Mouse (Mus musculus) liver (tissue): ENCODE measurements around the gene Doxl2.
A peak's percentile ranks its signal among the peaks of the same experiment; 100 is the strongest.
"Not testable (repeated sequence)": the region's sequence is repeated elsewhere in the genome, so short reads cannot be mapped to it uniquely, and the experiment has no call there.

Experiments
- DNase-seq: peaks from one replicate; pipeline ENCODE4 v3.0.0-alpha.2; 2020; ENCODE audit warnings: mixed read lengths

The Doxl2 gene

DNA sequence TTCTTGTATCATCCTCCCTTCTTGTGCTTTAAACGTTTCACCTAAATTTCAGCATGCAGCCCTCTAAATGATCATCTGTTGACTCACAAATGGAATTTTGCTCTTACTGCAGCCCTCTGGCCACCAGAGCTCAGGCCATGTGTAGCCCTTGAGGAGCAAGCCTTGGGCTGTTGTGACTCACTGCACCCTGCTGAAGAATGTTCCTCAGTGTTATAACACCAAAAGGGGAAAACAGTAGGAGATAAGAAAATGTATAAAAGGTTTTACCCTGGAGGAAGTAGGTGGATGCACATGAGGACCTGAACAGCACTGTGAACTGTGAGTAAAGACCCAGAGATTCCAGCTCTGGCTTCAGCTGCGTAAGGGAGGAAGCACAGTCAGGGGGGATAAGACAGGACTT, at the start of gene Doxl2:
TSS of gene Doxl2 (plus strand) at position 301 of the 400 bp plus-strand sequence.
- no peak for DNase-seq

DNA sequence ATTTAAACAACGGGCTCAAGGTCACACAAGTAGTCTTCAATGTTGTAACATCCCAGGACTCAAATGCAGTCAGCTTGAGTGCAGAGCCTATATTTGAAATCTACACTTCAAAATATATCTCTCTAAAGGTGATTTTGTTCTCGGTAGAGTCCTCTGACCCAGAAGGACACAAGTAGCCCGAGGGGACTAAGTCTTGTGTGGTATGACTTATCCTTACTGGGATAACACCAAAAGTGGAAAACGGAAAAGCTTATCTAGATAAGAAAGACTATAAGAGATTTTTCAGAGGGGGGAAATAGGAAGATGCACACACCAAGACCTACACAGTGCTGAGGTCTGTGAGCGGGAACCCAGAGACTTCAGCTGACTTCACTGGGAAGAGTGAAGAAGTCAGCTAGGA, 45.2 kb upstream of the Doxl2 start, which contains the start of gene 1600015I10Rik:
TSS of gene 1600015I10Rik (plus strand) at position 301 of the 400 bp plus-strand sequence.
- DNase-seq, result no peak

DNA sequence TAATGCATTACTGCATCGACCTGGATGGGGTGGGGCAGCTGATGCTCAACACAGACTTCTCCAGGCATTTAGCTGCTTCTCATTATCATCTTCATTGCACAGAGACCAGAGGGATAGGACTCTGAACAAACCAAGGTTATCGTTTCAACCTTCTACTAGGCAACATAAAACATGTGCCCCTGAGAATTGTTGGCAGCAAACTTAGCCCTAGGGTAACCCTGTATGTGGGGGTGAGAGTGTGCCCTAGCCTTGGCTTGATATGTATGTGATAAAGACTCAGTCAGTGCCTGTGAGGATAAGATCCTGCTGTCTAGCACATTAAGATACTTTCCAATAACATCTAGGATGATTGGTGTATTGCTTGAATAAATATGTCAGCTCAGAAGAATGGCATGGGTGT, 25.2 kb upstream of the Doxl2 start:
- no peak for DNase-seq

DNA sequence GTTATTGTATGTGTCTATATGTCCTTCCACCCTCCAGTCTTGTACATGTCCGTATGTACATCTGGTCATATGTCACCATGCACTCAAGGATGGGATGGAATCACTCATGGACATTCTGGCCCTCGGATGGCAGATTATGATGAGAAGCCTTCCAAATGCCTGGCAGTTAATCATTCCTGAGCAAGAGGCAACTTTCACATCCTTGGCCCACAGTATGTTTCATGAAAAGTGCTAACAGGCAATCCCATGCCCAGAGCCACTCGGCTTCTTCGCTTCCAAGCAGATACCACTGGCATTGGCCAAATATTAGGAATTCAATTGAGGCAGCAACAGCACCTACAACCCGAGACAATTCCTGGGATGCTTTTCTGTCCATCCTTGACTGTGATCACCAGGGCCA, 24.1 kb upstream of the Doxl2 start:
- DNase-seq, result no peak

DNA sequence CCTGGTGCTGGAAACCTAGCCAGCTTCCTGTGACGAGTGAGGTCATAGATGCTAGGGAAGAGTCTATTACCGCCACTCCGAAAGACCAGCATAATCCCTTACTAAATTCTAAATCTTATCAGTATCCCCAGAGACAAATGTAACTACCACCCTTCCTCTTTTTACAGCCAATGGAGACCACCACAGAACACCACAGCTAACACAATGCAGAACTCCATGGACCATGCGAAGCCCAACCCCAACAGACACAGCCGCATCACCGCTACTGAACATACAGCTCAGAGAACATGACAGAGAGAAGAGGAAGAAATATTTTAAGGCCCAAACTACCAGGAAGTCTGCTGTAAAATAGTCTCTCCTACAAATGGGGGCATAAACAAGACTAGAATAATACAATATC, 23.1 kb upstream of the Doxl2 start:
- DNase-seq, result no peak

DNA sequence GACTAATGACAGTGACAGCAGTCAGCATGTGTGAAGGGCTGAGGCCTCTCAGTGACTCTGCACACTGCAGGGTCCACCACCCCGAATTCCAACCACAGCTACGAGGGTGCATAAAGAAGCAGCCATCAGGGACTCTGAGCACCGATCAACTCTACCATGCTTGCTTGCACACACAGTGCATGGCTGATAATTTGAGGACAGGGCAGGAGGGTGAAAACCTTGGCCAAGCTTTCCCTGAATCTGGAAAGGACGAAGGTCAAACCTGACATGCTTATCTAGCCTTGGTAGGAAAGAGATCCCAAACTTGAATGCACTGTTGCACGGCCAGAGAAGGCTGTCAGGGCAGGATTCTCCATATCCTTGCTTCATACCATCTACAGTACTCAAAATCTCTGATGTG, 21.5 kb upstream of the Doxl2 start:
- no peak for DNase-seq

DNA sequence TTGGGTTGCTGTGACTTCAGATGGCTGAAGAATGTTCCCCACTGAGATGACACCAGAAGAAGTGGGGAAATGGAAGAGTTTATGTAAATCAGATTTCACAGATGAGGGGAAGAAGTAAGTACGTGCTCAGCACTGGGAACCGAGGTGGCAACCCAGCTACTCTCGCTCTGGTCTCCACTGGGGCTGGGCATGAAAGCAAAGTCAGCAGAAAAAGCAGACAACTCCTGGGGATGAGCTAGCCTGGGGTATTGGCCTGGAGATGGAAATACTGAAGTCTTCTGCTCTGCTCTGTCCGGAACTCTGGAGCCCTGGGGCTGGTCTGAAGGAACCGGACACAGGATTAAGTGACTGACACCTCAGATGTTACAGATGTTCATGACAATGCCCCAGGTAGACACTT, 20.6 kb upstream of the Doxl2 start:
- DNase-seq, result no peak

DNA sequence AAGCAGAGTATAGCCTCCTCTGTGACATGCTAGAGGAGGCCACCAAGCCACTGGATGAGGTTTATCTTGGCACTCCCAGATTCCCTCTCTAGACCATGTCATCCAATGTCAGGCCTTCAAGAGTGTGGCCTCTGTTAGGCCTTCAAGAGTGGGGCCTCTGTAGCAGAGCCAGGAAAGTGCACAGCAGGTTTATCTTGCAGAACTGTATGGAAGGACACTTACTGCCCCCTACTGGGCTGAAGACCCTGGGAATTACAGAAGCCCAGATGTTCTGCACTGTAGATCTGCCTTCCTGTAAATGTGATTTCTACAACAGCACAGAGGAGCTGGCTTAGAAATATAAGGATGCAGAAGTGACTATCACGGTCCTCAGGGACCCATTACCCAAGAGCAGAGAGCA, 19.8 kb upstream of the Doxl2 start:
- peak; percentile 42 for DNase-seq

DNA sequence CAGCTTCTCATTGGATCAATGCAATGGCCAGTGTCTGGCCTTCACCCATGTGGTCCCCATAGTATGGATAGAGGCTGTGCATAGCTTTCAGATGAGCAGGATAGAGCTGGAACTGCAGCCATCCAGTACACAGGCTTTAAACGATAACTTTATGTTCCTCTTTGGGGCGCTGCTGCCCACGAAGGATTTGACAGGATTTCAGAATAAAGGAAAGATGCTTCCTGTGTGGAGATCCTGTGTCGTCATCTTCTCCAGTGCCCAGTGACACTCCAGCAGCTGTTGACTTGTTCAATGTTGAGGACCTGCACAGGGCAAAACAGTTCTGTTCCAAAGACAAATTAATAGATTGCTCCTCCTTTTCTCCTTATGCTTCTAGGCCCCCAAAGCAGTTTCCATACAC, 18.0 kb upstream of the Doxl2 start:
- no peak for DNase-seq

DNA sequence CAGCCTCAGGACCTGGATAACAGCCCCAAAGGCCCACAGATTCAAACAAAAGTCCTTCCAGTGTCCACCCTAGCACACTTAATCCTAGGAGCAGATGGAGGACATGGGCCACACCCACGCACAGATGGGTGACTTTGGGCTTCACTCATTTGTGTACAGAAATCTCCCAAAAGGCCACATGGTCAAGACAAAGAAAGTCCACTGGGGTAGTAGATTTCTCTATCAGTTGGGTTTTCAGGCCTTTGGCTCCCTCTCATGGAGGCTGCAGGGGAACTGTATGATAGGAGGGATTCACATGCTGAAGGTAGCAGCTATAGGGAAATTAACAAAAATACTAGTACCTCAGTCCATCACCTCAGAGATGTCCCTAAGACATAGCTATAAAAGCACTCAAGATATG, 16.7 kb upstream of the Doxl2 start:
- no peak for DNase-seq

DNA sequence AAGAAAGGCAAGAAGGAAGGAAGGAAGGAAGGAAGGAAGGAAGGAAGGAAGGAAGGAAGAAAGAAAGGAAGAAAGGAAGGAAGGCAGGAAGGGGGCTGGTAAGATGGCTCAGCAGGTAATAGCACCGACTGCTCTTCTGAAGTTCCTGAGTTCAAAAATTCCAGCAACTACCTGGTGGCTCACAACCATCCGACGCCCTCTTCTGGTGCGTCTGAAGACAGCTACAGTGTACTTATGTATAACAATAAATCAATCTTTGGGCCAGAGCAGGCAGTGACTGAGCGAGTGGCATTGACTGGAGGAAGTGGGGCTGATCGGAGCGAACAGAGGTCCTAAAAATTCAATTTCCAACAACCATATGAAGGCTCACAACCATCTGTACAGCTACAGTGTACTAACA, 15.6 kb upstream of the Doxl2 start:
- DNase-seq, result not testable (repeated sequence)

DNA sequence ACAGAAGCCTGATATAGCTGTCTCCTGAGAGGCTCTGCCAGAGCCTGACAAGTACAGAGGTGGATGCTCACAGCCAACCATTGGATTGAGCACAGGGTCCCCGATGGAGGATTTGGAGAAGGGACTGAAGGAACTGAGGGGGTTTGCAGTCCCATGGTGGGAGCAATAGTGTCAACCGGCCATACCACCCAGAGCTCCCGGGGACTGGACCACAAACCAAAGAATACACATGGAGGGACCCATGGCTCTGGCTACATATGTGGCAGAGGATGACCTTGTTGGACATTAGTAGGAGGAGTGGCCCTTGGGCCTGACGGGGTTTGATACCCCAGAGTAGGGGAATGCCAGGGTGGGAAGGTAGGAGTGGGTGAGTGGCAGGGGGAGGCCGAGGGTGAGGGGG, 8.1 kb upstream of the Doxl2 start:
- DNase-seq, result not testable (repeated sequence)

DNA sequence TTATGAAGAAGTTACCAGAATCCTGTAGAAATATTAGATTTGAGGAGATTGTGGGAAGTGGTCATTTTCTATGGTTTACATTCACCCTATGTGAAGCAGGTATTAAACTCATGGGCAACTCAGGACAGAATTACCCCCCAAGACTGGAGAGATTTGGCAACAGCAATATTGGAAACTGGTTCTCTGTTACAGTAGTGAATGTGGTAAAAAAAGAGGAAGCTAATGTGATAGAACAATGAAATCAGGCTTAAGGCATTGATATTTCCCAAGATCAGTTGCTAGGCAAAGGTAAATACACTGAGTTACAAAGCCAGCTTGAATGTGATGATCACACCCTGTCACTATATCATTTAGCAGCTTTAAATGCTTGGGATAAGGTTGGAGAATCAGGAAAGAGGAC, 6.9 kb upstream of the Doxl2 start:
- DNase-seq, result no peak

DNA sequence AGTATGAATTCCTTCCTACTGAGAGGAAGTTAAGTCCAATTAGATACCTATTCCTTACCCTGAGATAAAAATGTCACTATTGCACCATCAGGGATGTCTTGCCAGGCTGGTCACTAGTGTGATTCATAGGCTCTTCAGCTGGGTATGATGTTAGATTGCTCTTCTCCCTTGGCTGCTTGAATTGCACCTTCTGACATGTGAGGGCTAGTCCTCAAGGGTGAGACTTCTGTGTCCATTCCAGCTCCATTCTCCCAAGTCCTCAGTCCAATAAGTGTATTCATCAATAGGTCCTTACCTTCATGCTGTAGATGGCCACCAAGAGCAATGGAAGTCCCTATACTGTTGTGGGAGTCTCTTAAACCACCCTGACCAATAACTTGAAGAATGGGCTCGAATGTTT, 4.9 kb downstream of the Doxl2 start:
- DNase-seq, result no peak

DNA sequence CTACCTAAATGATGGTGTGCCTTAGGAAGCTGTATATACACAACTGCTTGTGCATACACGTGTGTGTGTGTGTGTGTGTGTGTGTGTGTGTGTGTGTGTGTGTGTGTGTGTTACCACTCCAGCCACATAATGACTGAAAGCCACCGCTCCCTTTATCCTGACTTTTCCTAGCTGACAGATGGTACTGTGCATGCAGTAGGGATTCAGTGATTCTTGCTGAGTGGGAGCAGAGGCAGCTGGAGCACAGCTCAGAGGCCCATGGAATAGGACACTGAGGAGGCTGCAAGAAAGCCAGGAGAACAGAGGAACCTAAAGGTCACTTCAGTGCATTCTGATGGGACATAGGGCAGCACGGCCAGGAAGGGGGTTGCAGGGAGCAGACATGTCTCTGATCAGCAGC, 7.5 kb downstream of the Doxl2 start:
- DNase-seq, result no peak

DNA sequence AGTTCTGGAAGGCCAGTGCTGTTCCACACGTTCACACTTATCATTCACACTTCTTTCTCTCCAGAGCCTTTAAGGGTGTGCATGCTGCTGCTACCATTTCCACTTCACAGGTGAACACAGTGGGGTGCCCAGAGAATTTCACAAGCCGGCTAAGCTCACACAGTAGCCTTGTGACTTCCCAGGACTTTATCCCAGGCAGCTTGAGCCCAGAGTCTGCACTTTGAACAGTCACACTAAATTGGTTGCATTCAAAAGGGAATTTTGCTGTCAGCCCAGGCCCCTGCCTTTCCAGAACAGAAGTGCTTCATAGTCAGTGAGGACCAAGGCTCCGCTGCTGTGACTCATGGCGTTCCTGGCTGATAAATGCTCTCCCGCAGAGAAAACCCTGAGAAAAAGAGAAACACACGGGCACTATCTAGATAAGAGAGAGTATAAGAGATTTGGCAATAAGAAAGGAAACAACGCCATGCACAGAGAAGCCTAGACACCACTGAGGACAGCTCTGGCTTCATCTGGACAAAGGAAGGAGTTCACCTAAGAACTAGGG, 11.8 kb downstream of the Doxl2 start, which contains the start of gene Svs1:
TSS of gene Svs1 (plus strand) at position 418 of the 547 bp plus-strand sequence.
- DNase-seq, result no peak

DNA sequence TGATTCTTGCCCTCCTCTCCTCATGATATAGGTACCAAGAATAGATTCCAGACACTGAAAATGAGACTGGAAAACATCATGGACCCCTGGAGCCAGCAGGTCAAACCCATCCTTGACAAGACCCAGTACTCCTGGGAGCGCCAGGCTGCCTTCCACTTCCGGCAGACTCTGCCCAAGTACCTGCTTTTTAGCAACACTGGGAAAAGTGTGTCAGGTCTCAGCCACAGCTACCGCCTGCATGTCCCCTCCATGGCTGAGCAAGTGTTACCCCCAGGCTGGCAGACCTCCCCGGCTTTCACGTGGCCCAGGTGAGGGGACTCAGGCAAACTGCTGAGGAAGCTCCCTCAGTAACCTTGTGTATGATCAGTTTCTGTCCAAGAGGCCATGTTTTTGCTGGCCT, 15.2 kb downstream of the Doxl2 start:
- DNase-seq, result no peak

DNA sequence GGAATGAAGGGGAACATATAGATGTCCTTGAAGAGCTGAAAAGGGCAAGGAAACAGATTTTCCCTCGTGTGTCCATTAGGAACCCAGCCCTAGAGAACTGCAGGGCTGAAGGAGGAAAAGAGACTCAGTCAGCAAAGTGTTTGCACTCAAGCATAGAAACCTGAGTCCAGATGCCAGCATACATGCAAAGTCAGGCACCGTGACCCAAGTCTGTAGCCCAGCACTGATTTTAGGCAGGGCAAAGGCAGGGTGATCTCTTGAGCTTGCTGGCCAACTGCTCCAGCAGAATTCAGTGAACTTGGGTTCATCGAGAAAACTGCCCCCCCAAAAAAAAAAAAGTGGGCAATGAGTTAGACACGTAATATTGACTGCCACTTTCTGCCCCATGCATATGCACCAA, 17.2 kb downstream of the Doxl2 start:
- DNase-seq, result no peak

DNA sequence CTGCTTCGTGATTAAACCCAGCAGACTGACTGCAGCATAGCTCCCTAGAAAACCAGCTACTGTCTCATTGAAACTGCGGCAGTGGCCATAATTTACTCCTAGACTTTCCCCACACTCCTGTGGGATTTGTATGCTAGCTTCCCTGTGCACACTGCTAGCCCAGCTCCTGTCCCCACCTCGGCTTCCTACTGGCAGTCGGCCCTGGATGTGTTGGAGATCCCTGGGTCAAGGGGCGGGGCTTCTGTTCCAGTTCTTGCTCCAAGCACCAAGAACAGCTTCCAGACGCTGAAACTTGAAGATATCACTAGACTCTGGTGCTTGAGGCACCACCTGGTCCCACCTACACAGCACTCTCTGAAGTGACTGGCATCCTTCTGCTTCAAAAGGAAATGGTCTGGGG, 23.4 kb downstream of the Doxl2 start:
- DNase-seq, result no peak

DNA sequence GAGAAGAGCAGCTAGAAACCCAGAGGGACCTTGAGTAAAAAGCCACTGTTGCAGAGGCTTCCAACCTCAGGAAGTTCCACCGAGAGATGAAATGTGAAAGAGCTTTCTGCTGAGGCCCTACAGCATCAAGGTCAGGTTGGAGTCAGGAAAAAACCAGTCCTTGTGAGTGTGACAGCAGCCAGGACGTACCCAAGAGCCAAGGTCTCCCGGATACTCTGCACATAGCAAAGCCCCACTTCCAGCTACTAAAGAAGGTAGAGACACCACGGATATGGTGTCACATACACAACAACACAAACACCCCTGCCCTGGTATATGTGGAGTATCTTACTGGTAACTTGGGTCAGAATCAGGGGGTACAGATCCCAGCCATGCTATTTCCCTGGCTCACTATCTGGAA, 24.0 kb downstream of the Doxl2 start:
- DNase-seq, result no peak

DNA sequence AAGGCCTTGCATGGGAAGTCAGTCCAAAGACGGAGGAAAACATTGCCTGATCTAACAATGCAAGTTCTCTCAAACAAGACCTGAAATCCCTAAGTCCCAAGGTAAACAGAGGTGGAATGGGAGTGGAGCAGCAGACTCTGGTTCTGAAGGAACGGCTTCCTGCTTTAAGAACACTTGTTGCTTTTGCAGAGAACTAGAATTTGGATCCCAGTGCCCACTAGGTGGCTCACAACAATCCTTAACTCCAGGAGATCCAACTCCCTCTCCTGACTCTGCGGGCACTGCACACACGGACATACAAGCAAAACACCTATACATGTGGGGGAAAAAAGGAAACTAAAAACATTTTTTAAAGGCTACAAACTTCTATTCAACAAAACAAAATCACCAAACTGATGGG, 28.6 kb downstream of the Doxl2 start:
- DNase-seq, result no peak

DNA sequence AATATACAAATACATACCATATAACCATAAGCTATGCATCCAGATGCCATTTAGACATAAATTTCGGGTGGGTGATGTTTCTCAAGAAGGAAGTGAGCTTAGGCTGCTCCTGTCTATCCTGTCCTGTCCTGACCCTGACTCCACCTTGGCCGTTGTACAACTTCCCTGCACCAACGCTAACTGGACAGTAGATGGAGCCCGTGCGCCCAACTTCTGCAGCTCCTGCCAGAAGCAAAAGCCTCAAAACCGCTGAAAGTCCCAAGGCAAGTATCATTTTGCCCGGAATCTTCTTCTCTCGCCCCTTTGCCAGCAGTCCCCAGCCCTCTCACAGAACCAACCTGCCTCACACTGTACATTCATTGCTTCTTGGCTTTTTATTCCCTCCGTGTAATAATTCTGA, 33.2 kb downstream of the Doxl2 start:
- peak; percentile 62 for DNase-seq

DNA sequence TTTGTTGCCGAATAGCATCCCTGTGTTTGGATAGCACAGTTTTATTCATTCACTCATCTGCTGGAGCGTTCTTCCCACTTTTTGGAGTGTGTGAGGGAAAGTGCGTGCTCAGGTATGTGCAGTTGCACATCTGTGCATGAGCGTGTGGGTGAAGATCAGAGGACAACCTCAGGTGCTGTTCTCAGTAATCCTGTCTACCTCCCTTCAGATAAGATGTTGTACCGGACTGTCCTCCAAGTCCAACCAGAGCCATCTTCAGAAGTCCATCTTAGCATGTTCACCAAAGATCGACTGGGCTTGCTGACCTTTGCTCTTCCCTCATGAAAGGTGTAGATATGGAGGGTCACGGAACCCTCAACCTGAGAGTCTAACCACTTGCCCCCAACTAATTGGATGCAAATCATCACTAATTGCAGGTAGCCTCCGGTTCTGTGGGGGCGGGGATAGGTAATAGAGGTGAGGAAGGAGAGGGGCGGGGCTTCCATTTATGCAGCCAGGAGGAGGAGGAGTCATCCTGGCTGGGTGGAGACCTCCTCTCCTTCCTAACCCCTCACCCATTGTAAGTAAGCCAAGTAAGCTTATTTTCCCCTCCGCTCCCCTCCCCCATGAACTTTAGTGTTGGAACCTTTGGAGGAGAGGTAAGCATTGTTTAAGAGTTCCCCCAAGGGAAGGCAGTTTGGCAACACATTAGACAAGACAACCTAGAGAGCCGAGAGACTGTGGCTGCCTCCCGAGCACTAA, 33.8 kb downstream of the Doxl2 start:
- DNase-seq, result no peak

DNA sequence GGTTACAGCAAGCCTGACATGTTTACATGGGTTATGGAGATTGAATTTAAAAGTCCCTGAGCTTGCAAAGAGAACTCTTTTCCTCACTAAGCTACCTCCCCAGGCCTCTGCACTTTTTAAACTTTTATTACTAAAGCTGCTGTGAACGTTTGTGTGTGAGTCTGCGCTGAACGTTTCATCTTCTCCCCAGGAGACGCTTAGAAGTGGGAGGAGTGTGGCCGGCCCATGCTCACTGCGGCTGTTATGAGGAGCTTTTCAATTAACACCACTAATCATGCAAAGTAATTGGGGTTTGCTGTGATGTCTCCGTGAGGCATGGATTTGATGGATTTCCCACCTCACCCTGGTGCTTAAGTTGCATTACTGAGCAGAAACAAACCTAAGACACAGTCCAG, 34.4 kb downstream of the Doxl2 start:
- no peak for DNase-seq

DNA sequence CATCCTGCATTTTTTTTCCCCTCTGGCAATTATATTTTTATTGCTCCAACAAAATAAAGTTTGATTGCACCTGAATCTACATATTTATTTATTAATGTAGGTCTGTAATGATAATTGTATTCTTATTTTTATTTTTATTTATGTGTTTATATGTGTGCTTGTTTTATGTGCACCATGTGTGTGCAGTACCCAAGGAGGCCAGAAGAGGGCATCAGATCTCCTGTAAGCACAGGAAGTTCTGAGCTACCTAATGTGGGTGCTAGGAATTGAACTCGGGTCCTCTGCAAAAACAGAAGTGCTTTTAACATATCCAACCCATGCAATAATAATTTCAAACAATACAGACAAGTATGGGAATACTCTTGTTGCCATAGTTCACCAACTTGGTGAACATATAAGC, 34.9 kb downstream of the Doxl2 start:
- no peak for DNase-seq
